Mouse (Mus musculus): ENCODE measurements around the gene Gbp4. TPM values are rescaled to one million over a fixed set of nuclear protein-coding genes. Genes with fewer than 3 reads are reported as not detected.
"Not testable (repeated sequence)": the region's sequence is repeated elsewhere in the genome, so short reads cannot be mapped to it uniquely, and the experiment has no call there.

Gbp4 gene
- total and polyA plus RNA-seq, 2 experiments from 2014 or later, result 0.82 to 2.3 TPM

- Histone ChIP-seq H3K4me3 (ENCODE audit: low read depth, low read length) (no peak overlapping the region), H3K4me1 (ENCODE audit: insufficient read depth) (no peaks in the 10 kb centered on the region), H3K27ac (ENCODE audit: low read depth, low read length) (no peak overlapping the region), H3K36me3 (ENCODE audit: insufficient read depth) (no peaks in the 10 kb centered on the region), H3K27me3 (ENCODE audit: insufficient read depth, low read length) (no peaks in the 10 kb centered on the region), H3K4me2 (ENCODE audit: low read depth) (no peak overlapping the region), H3K9me3 (ENCODE audit: low read length) (no peaks in the 10 kb centered on the region), H3K9ac (no peak overlapping the region)
- DNase-seq, result no peak
- no peak for ATAC-seq
- TF ChIP-seq CTCF (IDR thresholded peaks at IDR 0.05; ENCODE audit: low read depth), result no peak
- WGBS, result 94% methylated on average over 1 of the region's 1 CpGs
These were observed 480 bp downstream of the Gbp4 start for GRCm38 (mm10) chr5:105138906-105139305.

- not testable (repeated sequence) for H3K36me3 ChIP-seq (ENCODE audit: insufficient read depth); ATAC-seq; H3K27ac ChIP-seq (ENCODE audit: low read depth, low read length); H3K27me3 ChIP-seq (ENCODE audit: insufficient read depth, low read length); H3K4me3 ChIP-seq (ENCODE audit: low read depth, low read length); H3K9ac ChIP-seq; H3K4me2 ChIP-seq (ENCODE audit: low read depth); H3K4me1 ChIP-seq (ENCODE audit: insufficient read depth); DNase-seq; H3K9me3 ChIP-seq (ENCODE audit: low read length)
- WGBS, result 50% methylated on average over 3 of the region's 3 CpGs
These were observed 2.6 kb downstream of the Gbp4 start for GRCm38 (mm10) chr5:105136706-105137304.

DNA sequence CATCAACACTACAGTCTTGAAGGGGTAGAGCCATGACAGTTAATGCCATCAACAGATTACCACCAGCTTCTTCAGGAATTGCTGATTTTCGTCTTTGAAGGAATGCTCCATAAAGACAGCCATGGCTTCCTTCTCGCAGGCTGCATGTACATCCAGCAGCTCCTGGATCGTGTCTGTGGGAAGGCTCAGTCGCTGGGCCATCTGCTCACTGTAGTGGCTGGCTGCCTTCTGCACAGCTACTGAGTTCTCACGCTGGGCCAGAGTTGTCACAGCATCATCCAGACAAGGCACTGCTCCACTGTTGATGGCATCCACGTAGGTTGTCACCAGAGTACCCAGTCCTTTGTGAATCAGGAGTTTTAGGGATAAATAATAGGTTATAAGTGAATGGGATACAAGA, 17.7 kb downstream of the Gbp4 start:
- H3K4me1 ChIP-seq (ENCODE audit: insufficient read depth); H3K9me3 ChIP-seq (ENCODE audit: low read length); H3K4me3 ChIP-seq (ENCODE audit: low read depth, low read length); DNase-seq; H3K9ac ChIP-seq; H3K27ac ChIP-seq (ENCODE audit: low read depth, low read length); H3K36me3 ChIP-seq (ENCODE audit: insufficient read depth); ATAC-seq; H3K27me3 ChIP-seq (ENCODE audit: insufficient read depth, low read length); H3K4me2 ChIP-seq (ENCODE audit: low read depth): not testable (repeated sequence)
- WGBS, result 76% methylated on average over 6 of the region's 6 CpGs

DNA sequence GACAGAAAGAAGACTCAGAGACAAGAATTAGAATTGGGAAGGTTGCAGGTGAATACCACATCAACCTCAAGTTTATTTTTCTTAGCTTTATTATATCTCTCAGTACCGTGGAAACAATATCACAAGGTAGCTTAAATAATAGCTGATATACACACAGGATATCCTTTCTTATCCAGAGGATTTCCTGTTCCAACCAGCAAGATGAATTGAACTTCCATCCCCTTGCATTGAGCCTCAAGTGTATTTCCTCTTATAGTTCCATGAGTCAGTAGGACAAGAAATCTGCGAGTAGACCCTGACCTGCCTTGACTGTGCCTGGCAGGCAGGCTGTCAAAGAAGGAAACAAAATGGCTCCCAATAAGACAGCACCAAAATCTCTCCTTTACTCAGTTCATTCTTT, 23.6 kb downstream of the Gbp4 start:
- H3K27me3 ChIP-seq (ENCODE audit: insufficient read depth, low read length), result no peaks in the 10 kb centered on the region
- TF ChIP-seq CTCF (IDR thresholded peaks at IDR 0.05; ENCODE audit: low read depth), result no peak
- 90% methylated on average over 2 of the region's 2 CpGs for whole genome bisulfite sequencing

DNA sequence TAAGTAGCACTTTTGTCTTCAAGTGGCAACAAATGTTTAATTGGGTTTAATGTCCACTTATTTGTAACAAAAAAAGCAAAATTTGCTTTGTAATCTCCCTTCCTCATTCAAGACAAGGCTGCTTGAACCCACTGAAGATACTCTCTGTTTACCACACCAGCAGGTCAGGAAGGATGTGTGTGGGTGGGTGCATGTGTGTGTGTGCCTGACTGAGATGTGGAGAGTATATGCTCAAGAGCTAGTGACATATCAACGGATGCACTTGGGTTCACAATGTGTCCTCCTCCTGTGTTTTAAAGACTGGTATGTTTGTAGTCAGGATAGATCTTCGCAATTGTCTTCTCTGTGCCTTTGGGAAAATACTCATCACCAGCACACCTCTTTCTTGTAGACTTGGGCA, 24.7 kb downstream of the Gbp4 start:
- ATAC-seq, result no peak
- no peak for DNase-seq
- Histone ChIP-seq H3K4me3 (ENCODE audit: low read depth, low read length) (no peak overlapping the region), H3K4me2 (ENCODE audit: low read depth) (no peak overlapping the region), H3K9me3 (ENCODE audit: low read length) (no peaks in the 10 kb centered on the region), H3K9ac (no peak overlapping the region), H3K4me1 (ENCODE audit: insufficient read depth) (no peaks in the 10 kb centered on the region), H3K27me3 (ENCODE audit: insufficient read depth, low read length) (no peaks in the 10 kb centered on the region), H3K36me3 (ENCODE audit: insufficient read depth) (no peaks in the 10 kb centered on the region), H3K27ac (ENCODE audit: low read depth, low read length) (no peak overlapping the region)
- no peak for TF ChIP-seq CTCF (IDR thresholded peaks at IDR 0.05; ENCODE audit: low read depth)
- 91% methylated on average over 2 of the region's 2 CpGs for WGBS

More for the DNA sequence above, 23.6 kb downstream of the Gbp4 start:
- no peak overlapping the region for H3K4me2 ChIP-seq (ENCODE audit: low read depth)
- H3K4me3 ChIP-seq (ENCODE audit: low read depth, low read length), result no peak overlapping the region
- no peak for ATAC-seq
- no peaks in the 10 kb centered on the region for H3K36me3 ChIP-seq (ENCODE audit: insufficient read depth)
- H3K9ac ChIP-seq, result no peak overlapping the region
- H3K4me1 ChIP-seq (ENCODE audit: insufficient read depth), result no peaks in the 10 kb centered on the region
- no peak overlapping the region for H3K27ac ChIP-seq (ENCODE audit: low read depth, low read length)
- DNase-seq, result no peak
- H3K9me3 ChIP-seq (ENCODE audit: low read length), result no peaks in the 10 kb centered on the region

- DNase-seq (no peak), ATAC-seq (no peak)
- Histone ChIP-seq H3K9ac (no peak overlapping the region), H3K4me1 (ENCODE audit: insufficient read depth) (no peaks in the 10 kb centered on the region), H3K36me3 (ENCODE audit: insufficient read depth) (no peaks in the 10 kb centered on the region), H3K4me3 (ENCODE audit: low read depth, low read length) (no peak overlapping the region), H3K27me3 (ENCODE audit: insufficient read depth, low read length) (no peaks in the 10 kb centered on the region), H3K4me2 (ENCODE audit: low read depth) (no peak overlapping the region), H3K27ac (ENCODE audit: low read depth, low read length) (no peak overlapping the region), H3K9me3 (ENCODE audit: low read length) (no peaks in the 10 kb centered on the region)
- WGBS, result 90% methylated on average over 5 of the region's 5 CpGs
- no peak for TF ChIP-seq CTCF (IDR thresholded peaks at IDR 0.05; ENCODE audit: low read depth)
These were observed 25.7 kb downstream of the Gbp4 start for GRCm38 (mm10) chr5:105113656-105114055.

DNA sequence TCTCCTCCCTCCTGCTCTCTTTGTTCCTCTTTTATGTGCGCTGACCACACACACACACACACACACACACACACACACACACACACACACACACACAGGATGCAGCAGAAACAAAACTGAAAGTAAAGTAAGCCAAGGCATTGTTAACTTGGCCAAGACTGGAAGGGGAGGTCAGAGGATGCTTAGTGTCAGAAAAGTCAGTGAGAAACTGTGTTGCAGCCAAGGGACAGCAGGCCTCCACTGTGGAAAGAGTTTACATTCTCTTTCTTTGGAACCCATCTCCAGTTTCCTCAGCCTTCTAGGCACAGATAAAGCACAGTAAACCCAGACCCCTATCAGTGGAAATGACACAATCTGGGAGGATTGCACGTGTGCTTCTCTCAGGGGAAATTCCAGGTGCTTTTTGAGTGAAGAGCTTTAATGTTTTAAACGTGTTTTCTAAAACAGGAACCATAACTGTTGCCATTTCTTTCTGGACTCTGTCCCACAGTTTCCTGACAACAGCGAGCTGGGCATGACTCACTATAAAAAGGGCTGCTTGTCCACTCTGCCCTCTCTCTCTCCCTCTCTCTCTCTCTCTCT, 29.0 kb downstream of the Gbp4 start:
- not testable (repeated sequence) for H3K4me2 ChIP-seq (ENCODE audit: low read depth); ATAC-seq; H3K4me1 ChIP-seq (ENCODE audit: insufficient read depth); H3K36me3 ChIP-seq (ENCODE audit: insufficient read depth); H3K9me3 ChIP-seq (ENCODE audit: low read length); H3K9ac ChIP-seq; H3K27ac ChIP-seq (ENCODE audit: low read depth, low read length); H3K4me3 ChIP-seq (ENCODE audit: low read depth, low read length); H3K27me3 ChIP-seq (ENCODE audit: insufficient read depth, low read length)
- WGBS, result 13% methylated on average over 4 of the region's 4 CpGs
- peak; percentile 0 for DNase-seq

- H3K27ac ChIP-seq (ENCODE audit: low read depth, low read length); DNase-seq; H3K4me1 ChIP-seq (ENCODE audit: insufficient read depth); H3K9me3 ChIP-seq (ENCODE audit: low read length); H3K27me3 ChIP-seq (ENCODE audit: insufficient read depth, low read length); H3K4me2 ChIP-seq (ENCODE audit: low read depth); ATAC-seq; H3K9ac ChIP-seq; H3K4me3 ChIP-seq (ENCODE audit: low read depth, low read length); H3K36me3 ChIP-seq (ENCODE audit: insufficient read depth): not testable (repeated sequence)
- 29% methylated on average over 1 of the region's 1 CpGs for WGBS
These were observed 29.6 kb downstream of the Gbp4 start for GRCm38 (mm10) chr5:105109775-105110174.

DNA sequence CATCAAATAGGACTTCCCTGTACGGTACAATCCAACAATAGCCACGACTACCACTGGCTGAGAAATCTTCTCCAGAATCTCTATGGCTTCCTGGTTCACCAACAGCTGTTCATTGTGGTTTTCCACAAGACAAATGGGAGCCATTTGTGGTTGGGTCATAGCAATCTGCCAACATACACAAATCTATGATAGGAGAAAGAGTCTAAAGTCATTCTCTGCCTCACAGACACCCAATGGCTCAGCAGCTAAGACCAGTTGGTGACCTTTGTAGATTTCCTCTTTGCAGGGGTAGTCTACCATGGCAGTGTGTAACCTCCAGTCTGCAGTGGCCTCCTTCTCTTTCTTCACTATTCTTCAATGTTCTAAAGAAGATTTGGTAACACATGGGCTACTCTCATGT, 33.7 kb downstream of the Gbp4 start:
- not testable (repeated sequence) for H3K4me1 ChIP-seq (ENCODE audit: insufficient read depth); H3K4me2 ChIP-seq (ENCODE audit: low read depth); H3K4me3 ChIP-seq (ENCODE audit: low read depth, low read length); H3K27ac ChIP-seq (ENCODE audit: low read depth, low read length); ATAC-seq; H3K9me3 ChIP-seq (ENCODE audit: low read length); H3K27me3 ChIP-seq (ENCODE audit: insufficient read depth, low read length); H3K9ac ChIP-seq; DNase-seq; H3K36me3 ChIP-seq (ENCODE audit: insufficient read depth)
- 93% methylated on average over 2 of the region's 2 CpGs for WGBS
